Mouse (Mus musculus): Measurements from ENCODE around the gene Pxylp1. TPM values are rescaled to one million over a fixed set of nuclear protein-coding genes. Genes with fewer than 3 reads are reported as not detected.

The Pxylp1 gene
- total and polyA plus RNA-seq, 3 experiments, result 7.8 to 10.1 (median 8.3) TPM

- Histone ChIP-seq H3K27ac (ENCODE audit: insufficient read depth, low read depth) (no peak overlapping the region), H3K4me3 (replicated peaks in 1 of 3; ENCODE audit: low read depth in 2 of 3, low read length in 2 of 3, poor library complexity in 1 of 3) (no peak overlapping the region), H3K27me3 (replicated peaks) (no peaks in the 10 kb centered on the region), H3K36me3 (replicated peaks in 1 of 2; ENCODE audit: control insufficient read depth in 1 of 2, insufficient read depth in 1 of 2, low read length in 1 of 2) (no peaks in the 10 kb centered on the region), H3K4me1 (ENCODE audit: control insufficient read depth in 1 of 2, insufficient read depth in 2 of 2) (peaks cover 4 to 28% of the 10 kb centered on the region in 2 experiments), H3K4me2 (ENCODE audit: insufficient read depth, low read depth, poor library complexity, severe bottlenecking) (no peak overlapping the region), H3K9ac (ENCODE audit: insufficient read depth, low read depth) (no peak overlapping the region), H3K79me2 (replicated peaks; ENCODE audit: control insufficient read depth, extremely low read depth, insufficient read depth, poor library complexity, severe bottlenecking) (no peaks in the 10 kb centered on the region), H3K9me3 (replicated peaks; ENCODE audit: low read length) (no peaks in the 10 kb centered on the region)
- dilution Hi-C loops (cut with MboI; ENCODE audit: extremely low pct_ligation_motif_present, extremely low pct_unique_long_range_greater_than_20kb, low sequenced_read_pairs) (no loop called here), in situ Hi-C loops (cut with MboI; ENCODE audit: low pct_ligation_motif_present, low pct_unique_long_range_greater_than_20kb, low sequenced_read_pairs) (no loop called here)
- DNase-seq (ENCODE audit: extremely low read depth), result peak; percentile 45
- no peak for TF ChIP-seq TBP (conservative IDR thresholded peaks at IDR 0.05; ENCODE audit: low read depth, low read length)
- TF ChIP-seq SMC3 (IDR thresholded peaks at IDR 0.05; ENCODE audit: low read depth, low read length), result peak; percentile 64
- TF ChIP-seq CTCF (conservative IDR thresholded peaks at IDR 0.05 in 1 of 2, IDR thresholded peaks at IDR 0.05 in 1 of 2; ENCODE audit: low read depth in 2 of 2, low read length in 2 of 2), result peak; percentile 22 to 67; a peak in 3 of 4 replicates
- TF ChIP-seq UBTF (IDR thresholded peaks at IDR 0.05; ENCODE audit: low read depth, low read length), result no peak
- TF ChIP-seq ETS1 (conservative IDR thresholded peaks at IDR 0.05; ENCODE audit: low read depth, low read length), result no peak
- TF ChIP-seq BHLHE40 (IDR thresholded peaks at IDR 0.05; ENCODE audit: low read depth, low read length), result no peak
- TF ChIP-seq RAD21 (IDR thresholded peaks at IDR 0.05; ENCODE audit: low read depth, low read length), result peak; percentile 57
These were observed 102.0 kb downstream of the Pxylp1 start for GRCm38 (mm10) chr9:96790389-96791007.

DNA sequence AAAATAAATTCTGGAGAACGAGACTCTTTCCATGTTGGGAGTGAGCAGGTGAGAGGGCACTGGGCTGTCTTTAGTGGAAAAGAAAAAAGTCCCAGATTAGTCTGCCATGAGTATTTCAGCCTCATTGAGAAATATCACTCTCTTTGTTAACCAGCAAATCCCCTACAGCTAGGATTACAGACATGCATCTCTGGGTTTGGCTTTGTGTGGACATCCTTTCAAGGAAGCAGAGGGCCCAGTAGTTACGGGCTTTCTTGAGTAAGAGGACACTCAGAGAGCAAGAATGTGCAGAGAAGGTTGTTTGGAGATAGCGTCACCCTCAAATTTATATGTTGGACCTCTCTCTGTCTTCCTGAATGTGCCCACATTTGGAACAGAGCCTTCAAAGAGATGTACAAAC, 102.6 kb downstream of the Pxylp1 start:
- H3K9ac ChIP-seq (ENCODE audit: insufficient read depth, low read depth), result no peak overlapping the region
- no peaks in the 10 kb centered on the region for H3K27me3 ChIP-seq (replicated peaks)
- dilution Hi-C loops (cut with MboI; ENCODE audit: extremely low pct_ligation_motif_present, extremely low pct_unique_long_range_greater_than_20kb, low sequenced_read_pairs), result no loop called here
- TF ChIP-seq ZC3H11A (IDR thresholded peaks at IDR 0.05; ENCODE audit: low read depth, low read length) (no peak), ELF1 (IDR thresholded peaks at IDR 0.05; ENCODE audit: low read depth, low read length) (no peak), ZMIZ1 (IDR thresholded peaks at IDR 0.05; ENCODE audit: low read depth, low read length) (no peak), RAD21 (IDR thresholded peaks at IDR 0.05; ENCODE audit: low read depth, low read length) (no peak), ZKSCAN1 (IDR thresholded peaks at IDR 0.05; ENCODE audit: borderline replicate concordance, low read depth, low read length) (no peak), MEF2A (IDR thresholded peaks at IDR 0.05; ENCODE audit: borderline replicate concordance, low read depth, low read length) (no peak), KAT2A (IDR thresholded peaks at IDR 0.05; ENCODE audit: insufficient replicate concordance, low read length) (no peak), USF2 (conservative IDR thresholded peaks at IDR 0.05; ENCODE audit: low read depth, low read length) (no peak), CTCF (conservative IDR thresholded peaks at IDR 0.05 in 1 of 2, IDR thresholded peaks at IDR 0.05 in 1 of 2; ENCODE audit: low read depth in 2 of 2, low read length in 2 of 2) (no peak), NRF1 (IDR thresholded peaks at IDR 0.05; ENCODE audit: low read depth, low read length) (no peak), NELFE (IDR thresholded peaks at IDR 0.05; ENCODE audit: low read depth, low read length) (no peak), SMC3 (IDR thresholded peaks at IDR 0.05; ENCODE audit: low read depth, low read length) (no peak), MAFK (IDR thresholded peaks at IDR 0.05; ENCODE audit: insufficient replicate concordance, low read length) (no peak), TCF12 (IDR thresholded peaks at IDR 0.05; ENCODE audit: low read depth, low read length) (no peak), GABPA (IDR thresholded peaks at IDR 0.05; ENCODE audit: insufficient replicate concordance, low read depth, low read length) (no peak)
- peaks cover 4 to 30% of the 10 kb centered on the region in 2 experiments for H3K4me1 ChIP-seq (ENCODE audit: control insufficient read depth in 1 of 2, insufficient read depth in 2 of 2)
- H3K79me2 ChIP-seq (replicated peaks; ENCODE audit: control insufficient read depth, extremely low read depth, insufficient read depth, poor library complexity, severe bottlenecking), result no peaks in the 10 kb centered on the region
- no peaks in the 10 kb centered on the region for H3K36me3 ChIP-seq (replicated peaks in 1 of 2; ENCODE audit: control insufficient read depth in 1 of 2, insufficient read depth in 1 of 2, low read length in 1 of 2)
- H3K4me2 ChIP-seq (ENCODE audit: insufficient read depth, low read depth, poor library complexity, severe bottlenecking), result no peak overlapping the region
- in situ Hi-C loops (cut with MboI; ENCODE audit: low pct_ligation_motif_present, low pct_unique_long_range_greater_than_20kb, low sequenced_read_pairs), result no loop called here
- H3K4me3 ChIP-seq (replicated peaks in 1 of 3; ENCODE audit: low read depth in 2 of 3, low read length in 2 of 3, poor library complexity in 1 of 3), result no peak overlapping the region
- no peak for DNase-seq (ENCODE audit: extremely low read depth)
- H3K27ac ChIP-seq (ENCODE audit: insufficient read depth, low read depth), result no peak overlapping the region
- H3K9me3 ChIP-seq (replicated peaks; ENCODE audit: low read length), result no peaks in the 10 kb centered on the region
